Mouse (Mus musculus): Measurements from ENCODE around the gene 4930558C23Rik. TPM values are rescaled to one million over a fixed set of nuclear protein-coding genes. Genes with fewer than 3 reads are reported as not detected.
"Not testable (repeated sequence)": the region's sequence is repeated elsewhere in the genome, so short reads cannot be mapped to it uniquely, and the experiment has no call there.

Gene 4930558C23Rik
- polyA plus RNA-seq, 1 experiment from 2014 or later: not detected

- ATAC-seq (ENCODE audit: insufficient number of reproducible peaks, low FRiP score, low TSS enrichment, low read depth) (peak; percentile 88), DNase-seq (ENCODE audit: low spot score) (peak; percentile 98)
- H3K27ac ChIP-seq (replicated peaks; ENCODE audit: low read depth, low read length); H3K9me3 ChIP-seq (ENCODE audit: control insufficient read depth, low read length); H3K4me1 ChIP-seq (ENCODE audit: control insufficient read depth, insufficient read depth, low read length); H3K27me3 ChIP-seq (ENCODE audit: control insufficient read depth, insufficient read depth, low read length); H3K36me3 ChIP-seq (ENCODE audit: control insufficient read depth, insufficient read depth, low read length): not testable (repeated sequence)
- Histone ChIP-seq H3K9ac (ENCODE audit: low read length) (peak within 1 kb of the TSS; percentile 67), H3K4me2 (ENCODE audit: low read depth, severe bottlenecking) (peak within 1 kb of the TSS; percentile 41; the same call in 1 of the 2 replicates), H3K4me3 (ENCODE audit: low read depth, low read length) (peak within 1 kb of the TSS; percentile 51)
- WGBS: under 1% methylated on average over 29 of the region's 57 CpGs
Observed at GRCm38 (mm10) chr3:95356701-95357449, 45.8 kb downstream of the 4930558C23Rik start, which contains the start of gene Setdb1. Setdb1 (minus strand) TSS chr3:95357202.

DNA sequence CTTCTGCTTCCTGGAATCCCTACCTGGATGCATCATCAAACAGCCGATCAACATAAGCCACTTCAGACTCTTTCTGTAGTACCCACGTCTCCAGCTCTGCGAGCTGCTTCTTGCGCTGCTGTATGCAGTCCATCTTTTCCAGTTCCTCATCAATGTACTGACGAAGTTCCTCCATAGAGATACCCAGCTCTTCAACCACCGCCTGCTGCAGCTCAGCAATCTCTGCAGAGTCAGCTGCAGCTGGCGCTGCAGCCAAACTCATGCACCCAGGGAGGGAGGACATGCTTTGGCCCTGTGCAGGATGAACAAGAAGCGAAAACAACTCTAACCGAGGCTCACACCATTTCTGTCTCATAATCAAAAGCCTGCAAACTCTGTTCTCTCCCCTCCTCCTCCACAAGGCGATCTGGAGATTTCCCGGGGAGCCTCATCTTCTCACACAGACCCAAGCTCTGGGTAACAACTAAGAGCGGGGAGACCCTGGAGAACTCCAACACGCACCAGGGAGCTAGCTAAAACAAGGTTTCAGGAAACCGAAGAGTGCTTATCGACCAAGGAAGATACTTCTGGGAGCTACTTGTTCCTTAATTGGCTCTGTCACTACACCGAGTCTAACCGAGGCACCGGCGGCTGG is 46.6 kb downstream of the 4930558C23Rik start:
- H3K36me3 ChIP-seq (ENCODE audit: control insufficient read depth, insufficient read depth, low read length); H3K27me3 ChIP-seq (ENCODE audit: control insufficient read depth, insufficient read depth, low read length); H3K9me3 ChIP-seq (ENCODE audit: control insufficient read depth, low read length); H3K27ac ChIP-seq (replicated peaks; ENCODE audit: low read depth, low read length); DNase-seq (ENCODE audit: low spot score); H3K4me1 ChIP-seq (ENCODE audit: control insufficient read depth, insufficient read depth, low read length); H3K9ac ChIP-seq (ENCODE audit: low read length); ATAC-seq (ENCODE audit: insufficient number of reproducible peaks, low FRiP score, low TSS enrichment, low read depth): not testable (repeated sequence)
- H3K4me2 ChIP-seq (ENCODE audit: low read depth, severe bottlenecking): peak overlapping the region; percentile 41; the same call in 1 of the 2 replicates
- peak overlapping the region; percentile 51 for H3K4me3 ChIP-seq (ENCODE audit: low read depth, low read length)
- WGBS: 33% methylated on average over 9 of the region's 19 CpGs

DNA sequence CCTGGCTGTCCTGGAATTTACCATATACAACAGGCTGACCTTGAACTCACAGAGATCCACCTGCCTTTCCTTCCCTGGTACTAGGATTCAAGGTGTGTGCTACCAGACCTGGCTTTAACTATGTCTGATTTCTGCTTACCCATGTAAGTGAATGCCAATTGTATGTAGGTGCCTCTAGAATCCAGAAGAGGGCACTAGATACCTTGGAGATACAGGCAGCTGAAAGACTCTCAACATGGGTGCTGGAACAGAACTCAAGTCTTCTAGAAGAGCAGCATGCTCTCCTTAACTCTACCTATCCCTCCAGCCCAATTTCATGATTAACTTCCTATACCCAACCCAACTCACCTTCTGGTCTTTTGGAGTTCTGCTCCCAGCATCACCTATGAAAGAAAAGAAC is 53.1 kb downstream of the 4930558C23Rik start:
- Histone ChIP-seq H3K4me2 (ENCODE audit: low read depth, severe bottlenecking) (no peak overlapping the region), H3K36me3 (ENCODE audit: control insufficient read depth, insufficient read depth, low read length) (peaks cover 13% of the 10 kb centered on the region), H3K27ac (replicated peaks; ENCODE audit: low read depth, low read length) (no peak overlapping the region), H3K4me3 (ENCODE audit: low read depth, low read length) (no peak overlapping the region), H3K4me1 (ENCODE audit: control insufficient read depth, insufficient read depth, low read length) (no peaks in the 10 kb centered on the region), H3K27me3 (ENCODE audit: control insufficient read depth, insufficient read depth, low read length) (no peaks in the 10 kb centered on the region), H3K9me3 (ENCODE audit: control insufficient read depth, low read length) (no peaks in the 10 kb centered on the region; the same call in 1 of the 2 replicates), H3K9ac (ENCODE audit: low read length) (no peak overlapping the region)
- peak; percentile 17; the same call in 1 of the 2 replicates for ATAC-seq (ENCODE audit: insufficient number of reproducible peaks, low FRiP score, low TSS enrichment, low read depth)
- DNase-seq (ENCODE audit: low spot score): no peak

- H3K4me2 ChIP-seq (ENCODE audit: low read depth, severe bottlenecking); H3K4me3 ChIP-seq (ENCODE audit: low read depth, low read length); H3K4me1 ChIP-seq (ENCODE audit: control insufficient read depth, insufficient read depth, low read length); H3K27ac ChIP-seq (replicated peaks; ENCODE audit: low read depth, low read length); H3K9me3 ChIP-seq (ENCODE audit: control insufficient read depth, low read length); DNase-seq (ENCODE audit: low spot score); H3K27me3 ChIP-seq (ENCODE audit: control insufficient read depth, insufficient read depth, low read length); H3K9ac ChIP-seq (ENCODE audit: low read length); ATAC-seq (ENCODE audit: insufficient number of reproducible peaks, low FRiP score, low TSS enrichment, low read depth): not testable (repeated sequence)
- WGBS: 99% methylated on average over 4 of the region's 5 CpGs
- H3K36me3 ChIP-seq (ENCODE audit: control insufficient read depth, insufficient read depth, low read length): peaks cover 10% of the 10 kb centered on the region
Observed at GRCm38 (mm10) chr3:95348343-95348742, 54.3 kb downstream of the 4930558C23Rik start.

DNA sequence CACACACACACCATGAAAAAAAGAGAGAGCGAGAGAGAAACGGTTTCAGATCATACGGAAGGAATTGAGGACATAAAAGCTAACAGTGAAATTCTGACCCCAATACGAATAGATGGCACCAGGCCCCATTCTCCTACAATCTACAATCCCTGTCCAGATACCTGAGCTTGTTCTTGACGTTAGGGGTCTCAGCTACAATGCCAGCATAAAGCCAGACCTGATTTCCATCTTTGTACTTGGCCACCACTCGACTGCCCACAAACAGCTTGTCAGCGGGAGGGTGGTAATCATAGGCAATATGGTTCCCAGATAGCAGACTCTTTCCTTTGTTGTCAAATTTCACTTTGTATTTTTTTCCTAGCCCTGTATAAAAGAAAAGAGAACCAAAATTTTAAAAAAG is 56.2 kb downstream of the 4930558C23Rik start:
- 95% methylated on average over 7 of the region's 7 CpGs for WGBS
- no peak overlapping the region for H3K4me3 ChIP-seq (ENCODE audit: low read depth, low read length)
- no peaks in the 10 kb centered on the region for H3K27me3 ChIP-seq (ENCODE audit: control insufficient read depth, insufficient read depth, low read length)
- no peak overlapping the region for H3K27ac ChIP-seq (replicated peaks; ENCODE audit: low read depth, low read length)
- ATAC-seq (ENCODE audit: insufficient number of reproducible peaks, low FRiP score, low TSS enrichment, low read depth) (no peak), DNase-seq (ENCODE audit: low spot score) (no peak)
- H3K36me3 ChIP-seq (ENCODE audit: control insufficient read depth, insufficient read depth, low read length): peaks cover 16% of the 10 kb centered on the region
- H3K9me3 ChIP-seq (ENCODE audit: control insufficient read depth, low read length): no peaks in the 10 kb centered on the region; the same call in 1 of the 2 replicates
- H3K4me1 ChIP-seq (ENCODE audit: control insufficient read depth, insufficient read depth, low read length): no peaks in the 10 kb centered on the region
- no peak overlapping the region for H3K4me2 ChIP-seq (ENCODE audit: low read depth, severe bottlenecking)
- H3K9ac ChIP-seq (ENCODE audit: low read length): no peak overlapping the region

DNA sequence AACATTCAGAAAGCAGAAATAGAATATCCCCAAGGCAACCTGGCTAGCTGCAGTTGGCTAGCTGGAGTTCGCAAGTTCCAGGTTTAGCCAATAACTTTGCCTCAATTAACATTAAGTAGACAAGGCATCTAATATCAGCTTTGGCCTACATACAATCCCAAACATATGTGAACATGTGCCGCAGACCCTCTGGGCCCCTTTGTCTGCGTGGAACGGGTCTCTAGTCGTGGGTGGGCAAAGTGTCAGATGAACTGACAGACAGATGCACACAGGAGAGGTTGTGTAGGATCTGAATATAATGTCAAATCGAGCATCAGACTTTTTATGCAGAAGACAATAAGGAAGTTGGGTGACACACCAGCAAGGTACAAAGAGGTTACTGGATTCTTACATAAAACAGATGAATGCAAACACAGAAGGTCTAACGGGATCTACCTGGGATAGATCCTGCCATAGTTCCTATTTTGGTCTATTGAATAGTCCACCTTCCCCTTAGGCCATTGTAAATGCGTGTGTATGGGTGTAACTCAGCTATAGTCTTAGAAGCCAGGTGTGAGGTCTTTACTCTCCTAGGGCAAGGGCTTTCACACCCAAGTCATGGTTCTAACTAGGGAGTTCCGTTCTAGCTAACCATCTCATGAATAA is 59.2 kb downstream of the 4930558C23Rik start:
- ATAC-seq (ENCODE audit: insufficient number of reproducible peaks, low FRiP score, low TSS enrichment, low read depth); H3K4me3 ChIP-seq (ENCODE audit: low read depth, low read length); H3K4me2 ChIP-seq (ENCODE audit: low read depth, severe bottlenecking); H3K27me3 ChIP-seq (ENCODE audit: control insufficient read depth, insufficient read depth, low read length); H3K4me1 ChIP-seq (ENCODE audit: control insufficient read depth, insufficient read depth, low read length); H3K27ac ChIP-seq (replicated peaks; ENCODE audit: low read depth, low read length); DNase-seq (ENCODE audit: low spot score); H3K9ac ChIP-seq (ENCODE audit: low read length); H3K9me3 ChIP-seq (ENCODE audit: control insufficient read depth, low read length): not testable (repeated sequence)
- 95% methylated on average over 9 of the region's 9 CpGs for WGBS
- peaks cover 29% of the 10 kb centered on the region for H3K36me3 ChIP-seq (ENCODE audit: control insufficient read depth, insufficient read depth, low read length)

DNA sequence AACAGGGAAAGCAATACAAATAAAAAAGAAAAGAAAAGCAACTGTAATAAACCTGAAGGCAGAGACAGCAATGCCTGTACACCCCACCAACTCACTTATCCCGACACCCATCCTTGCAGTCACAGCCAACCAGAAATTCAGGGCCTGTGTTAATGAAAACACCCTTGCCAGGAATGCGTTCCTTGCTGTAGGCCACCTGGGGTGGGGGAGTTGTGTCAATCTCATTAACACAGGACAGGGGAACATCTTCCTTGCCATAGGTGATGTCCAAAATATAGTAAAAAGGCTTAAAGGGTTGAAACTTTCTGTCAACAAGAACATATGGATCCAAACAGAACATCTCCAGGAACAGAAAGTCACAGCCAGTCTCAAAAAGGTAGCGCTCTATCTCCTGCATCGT is 64.4 kb downstream of the 4930558C23Rik start:
- ATAC-seq (ENCODE audit: insufficient number of reproducible peaks, low FRiP score, low TSS enrichment, low read depth) (no peak), DNase-seq (ENCODE audit: low spot score) (no peak)
- Histone ChIP-seq H3K9ac (ENCODE audit: low read length) (no peak overlapping the region), H3K4me1 (ENCODE audit: control insufficient read depth, insufficient read depth, low read length) (no peaks in the 10 kb centered on the region), H3K9me3 (ENCODE audit: control insufficient read depth, low read length) (no peaks in the 10 kb centered on the region), H3K4me2 (ENCODE audit: low read depth, severe bottlenecking) (no peak overlapping the region), H3K27me3 (ENCODE audit: control insufficient read depth, insufficient read depth, low read length) (no peaks in the 10 kb centered on the region), H3K4me3 (ENCODE audit: low read depth, low read length) (no peak overlapping the region), H3K27ac (replicated peaks; ENCODE audit: low read depth, low read length) (no peak overlapping the region), H3K36me3 (ENCODE audit: control insufficient read depth, insufficient read depth, low read length) (peaks cover 51% of the 10 kb centered on the region)
- WGBS: 93% methylated on average over 4 of the region's 4 CpGs

GRCm38 (mm10) chr3:95337345-95337744 is 65.3 kb downstream of the 4930558C23Rik start:
- whole genome bisulfite sequencing: 94% methylated on average over 4 of the region's 4 CpGs
- Histone ChIP-seq H3K9me3 (ENCODE audit: control insufficient read depth, low read length) (no peaks in the 10 kb centered on the region), H3K4me3 (ENCODE audit: low read depth, low read length) (no peak overlapping the region), H3K27me3 (ENCODE audit: control insufficient read depth, insufficient read depth, low read length) (no peaks in the 10 kb centered on the region), H3K36me3 (ENCODE audit: control insufficient read depth, insufficient read depth, low read length) (peaks cover 45% of the 10 kb centered on the region), H3K9ac (ENCODE audit: low read length) (no peak overlapping the region), H3K4me2 (ENCODE audit: low read depth, severe bottlenecking) (no peak overlapping the region), H3K4me1 (ENCODE audit: control insufficient read depth, insufficient read depth, low read length) (no peaks in the 10 kb centered on the region), H3K27ac (replicated peaks; ENCODE audit: low read depth, low read length) (no peak overlapping the region)
- DNase-seq (ENCODE audit: low spot score) (no peak), ATAC-seq (ENCODE audit: insufficient number of reproducible peaks, low FRiP score, low TSS enrichment, low read depth) (no peak)
